ENCODE assay signal across 9 mouse cellular contexts in the genomic region with DNA sequence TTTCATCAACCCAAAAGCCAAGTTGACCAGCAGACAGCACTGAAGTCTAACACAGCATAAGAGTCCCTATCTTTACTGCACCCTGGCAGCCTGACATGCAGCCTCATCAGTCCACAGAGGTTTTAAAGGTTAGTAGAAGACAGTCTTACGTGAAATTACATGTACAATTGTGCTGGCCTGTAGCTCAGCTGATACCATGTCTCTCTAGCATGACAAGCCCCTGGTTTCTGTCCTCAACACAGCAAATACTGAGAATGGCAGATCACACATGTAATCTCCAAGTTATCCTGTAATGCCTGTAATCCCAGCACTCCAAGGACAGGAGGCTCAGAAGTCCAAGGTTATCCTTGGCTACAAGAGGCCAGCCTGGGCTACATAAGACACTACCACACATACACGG. TPM values are rescaled to one million over a fixed set of nuclear protein-coding genes. Genes with fewer than 3 reads are reported as not detected.
DNase-seq lines count a peak whose midpoint lies in the region; ATAC-seq and TF ChIP-seq lines count a peak whose summit lies in the region.
"Had no signal": no experiment of that assay in that cellular context is flagged by ENCODE, and none has a peak within 500 bp of the region (broad histone marks: within the 10 kb centered on the region; RNA-seq: fewer than 3 reads in every experiment).

No protein-coding gene starts in this region.

- H3K4me2 ChIP-seq in heart, embryonic 12.5 days: peak overlapping the region; percentile 90
- peak overlapping the region; percentile 76 for H3K4me2 ChIP-seq in hindbrain, embryonic 12.5 days (replicated peaks)

- H3K9ac ChIP-seq in heart, embryonic 12.5 days: peak overlapping the region; percentile 93
- peak overlapping the region; percentile 83 for H3K9ac ChIP-seq in hindbrain, embryonic 12.5 days

- H3K4me1 ChIP-seq in heart, embryonic 12.5 days (replicated peaks): peaks cover 60% of the 10 kb centered on the region
- H3K4me1 ChIP-seq in bone marrow macrophage, adult 2 months (ENCODE audit: control insufficient read depth, insufficient read depth, low read length): peaks cover 29% of the 10 kb centered on the region
- peaks cover 69% of the 10 kb centered on the region for H3K4me1 ChIP-seq in hindbrain, embryonic 12.5 days

- H3K27me3 ChIP-seq in heart, embryonic 12.5 days (replicated peaks): peaks cover 14% of the 10 kb centered on the region
- peaks cover 22% of the 10 kb centered on the region for H3K27me3 ChIP-seq in hindbrain, embryonic 12.5 days

- intact Hi-C loops in heart, postnatal 36 days (cut with DNase I): no loop called here

- no peak for ATAC-seq in heart, embryonic 12.5 days (ENCODE audit: insufficient number of reproducible peaks, low FRiP score)
- no peak for ATAC-seq in hindbrain, embryonic 12.5 days (ENCODE audit: low FRiP score)
- no peak for ATAC-seq in inflammation-experienced regulatory T-cells, adult 6 months

- H3K27ac ChIP-seq in heart, embryonic 12.5 days (ENCODE audit: poor library complexity, severe bottlenecking): 0 out of 2 replicates have a peak overlapping the region, but pooled peaks have one; percentile 8
- no peak overlapping the region for H3K27ac ChIP-seq in bone marrow macrophage, adult 2 months (ENCODE audit: insufficient read depth, low read depth, low read length)
- peak overlapping the region; percentile 41; the same call in 1 of the 2 replicates for H3K27ac ChIP-seq in hindbrain, embryonic 12.5 days
- 0 out of 2 replicates have a peak overlapping the region, but pooled peaks have one; percentile 58 for H3K27ac ChIP-seq in macrophage

- peaks cover 59% of the 10 kb centered on the region for H3K79me2 ChIP-seq in macrophage (ENCODE audit: inconsistent target)

- no peak for TF ChIP-seq CTCF in bone marrow macrophage, adult 2 months (IDR thresholded peaks at IDR 0.05; ENCODE audit: low read depth, low read length)

- peak overlapping the region; percentile 82 for H3K4me3 ChIP-seq in heart, embryonic 12.5 days
- peak overlapping the region; percentile 78 for H3K4me3 ChIP-seq in bone marrow macrophage, adult 2 months (ENCODE audit: insufficient read depth, low read length)
- peak overlapping the region; percentile 85 for H3K4me3 ChIP-seq in hindbrain, embryonic 12.5 days
- H3K4me3 ChIP-seq in macrophage (ENCODE audit: inconsistent target): peak overlapping the region; percentile 72

- DNase-seq in heart, postnatal 36 days: no peak
- DNase-seq in frontal cortex, postnatal 25 days (ENCODE audit: low spot score in 2 of 2): no peak
- no peak for DNase-seq in layer of hippocampus, adult 11-12 months (ENCODE audit: low spot score)

- no peaks in the 10 kb centered on the region for H3K9me3 ChIP-seq in heart, embryonic 12.5 days (replicated peaks)
- no peaks in the 10 kb centered on the region for H3K9me3 ChIP-seq in hindbrain, embryonic 12.5 days (replicated peaks)

- WGBS in heart, embryonic 12.5 days: 34% methylated on average over 2 of the region's 2 CpGs
- WGBS in hindbrain, embryonic 12.5 days: 57% methylated on average over 2 of the region's 2 CpGs
- 53% methylated on average over 2 of the region's 2 CpGs for WGBS in macrophage (ENCODE audit: missing documents)

- no peaks in the 10 kb centered on the region for H3K36me3 ChIP-seq in heart, embryonic 12.5 days
- H3K36me3 ChIP-seq in hindbrain, embryonic 12.5 days: no peaks in the 10 kb centered on the region
- H3K36me3 ChIP-seq in macrophage (ENCODE audit: inconsistent target): no peaks in the 10 kb centered on the region

- no peak for TF ChIP-seq POLR2A in bone marrow macrophage, adult 2 months (IDR thresholded peaks at IDR 0.05; ENCODE audit: borderline replicate concordance, low read depth, low read length)

RNA-seq across cellular contexts. Expression of a gene that starts 1.2 kb away (rescaled TPM):
- 131 and 140 TPM in 2 replicates for polyA plus RNA-seq in heart, embryonic 12.5 days (2016; fragmentation: Nextera tagmentation; extraction: Ambion mirVana)
- total RNA-seq in heart, postnatal 36 days (2021): 1 to 10 TPM; 2.1 to 2.2 TPM
- polyA plus RNA-seq in bone marrow macrophage, adult 2 months (2012; ENCODE audit: insufficient read depth, insufficient read length, missing spikeins): 55.8 and 56.8 TPM in 2 replicates
- polyA plus RNA-seq in hindbrain, embryonic 12.5 days (2016; fragmentation: Nextera tagmentation; extraction: Ambion mirVana): 177 and 185 TPM in 2 replicates
- total RNA-seq in macrophage (2018; cell fraction: chromatin; rRNA removed): 10 to 100 TPM in 9 of 26 experiments, 1 to 10 TPM in 17; 1.7 to 24.4 (median 6.6) TPM
- total RNA-seq in macrophage (2018; cell fraction: cytosol; rRNA removed): 10 to 100 TPM in 6 of 26 experiments, 1 to 10 TPM in 20; 4.0 to 14.6 (median 7.1) TPM
- 10 to 100 TPM in 4 of 26 experiments, 1 to 10 TPM in 22; 2.2 to 25.5 (median 5.8) TPM for total RNA-seq in macrophage (2018; cell fraction: nucleus; rRNA removed)
- polyA plus RNA-seq in macrophage (2018): 9.7 to 21.3 TPM (median 17.1 TPM) in 3 replicates
- 100 to 1,000 TPM in 1 of 3 experiments, 10 to 100 TPM in 2; 18.4 to 106 (median 18.6) TPM for polyA plus RNA-seq in inflammation-experienced regulatory T-cells, adult 6 months (2017; shearing (Covaris generic))

RNA-seq across cellular contexts. Expression of a gene that starts 19.9 kb away (rescaled TPM):
- 2.6 and 3.2 TPM in 2 replicates for polyA plus RNA-seq in heart, embryonic 12.5 days (2016; fragmentation: Nextera tagmentation; extraction: Ambion mirVana)
- under 1 TPM; 0.22 to 0.35 TPM for total RNA-seq in heart, postnatal 36 days (2021)
- not detected in 2 replicates for polyA plus RNA-seq in bone marrow macrophage, adult 2 months (2012; ENCODE audit: insufficient read depth, insufficient read length, missing spikeins)
- 48.6 and 61.6 TPM in 2 replicates for polyA plus RNA-seq in hindbrain, embryonic 12.5 days (2016; fragmentation: Nextera tagmentation; extraction: Ambion mirVana)
- total RNA-seq in macrophage (2018; cell fraction: chromatin; rRNA removed): under 1 TPM in 1 of 26 experiments, not detected in 25; 0.51 TPM
- under 1 TPM in 1 of 26 experiments, not detected in 25; 0.05 TPM for total RNA-seq in macrophage (2018; cell fraction: cytosol; rRNA removed)
- not detected for total RNA-seq in macrophage (2018; cell fraction: nucleus; rRNA removed)
- polyA plus RNA-seq in macrophage (2018): 0.13 TPM in 1 of 3 replicates, not detected in the others
- polyA plus RNA-seq in inflammation-experienced regulatory T-cells, adult 6 months (2017; shearing (Covaris generic)): under 1 TPM in 2 of 3 experiments, not detected in 1; 0.20 to 0.40 TPM
- total RNA-seq: granulocyte monocyte progenitor cell, adult 5-6 weeks had no signal

RNA-seq across cellular contexts. Expression of a gene that starts 49.1 kb away (rescaled TPM):
- polyA plus RNA-seq in heart, embryonic 12.5 days (2016; fragmentation: Nextera tagmentation; extraction: Ambion mirVana): not detected in 2 replicates
- not detected for total RNA-seq in heart, postnatal 36 days (2021)
- polyA plus RNA-seq in bone marrow macrophage, adult 2 months (2012; ENCODE audit: insufficient read depth, insufficient read length, missing spikeins): not detected in 2 replicates
- 1.3 and 2.8 TPM in 2 replicates for polyA plus RNA-seq in hindbrain, embryonic 12.5 days (2016; fragmentation: Nextera tagmentation; extraction: Ambion mirVana)
- total RNA-seq in macrophage (2018; cell fraction: chromatin; rRNA removed): not detected
- total RNA-seq in macrophage (2018; cell fraction: cytosol; rRNA removed): not detected
- total RNA-seq in macrophage (2018; cell fraction: nucleus; rRNA removed): not detected
- not detected in 3 replicates for polyA plus RNA-seq in macrophage (2018)
- polyA plus RNA-seq in inflammation-experienced regulatory T-cells, adult 6 months (2017; shearing (Covaris generic)): not detected
- total RNA-seq: granulocyte monocyte progenitor cell, adult 5-6 weeks had no signal

RNA-seq across cellular contexts. Expression of a gene that starts 51.6 kb away (rescaled TPM):
- 25.5 and 29.3 TPM in 2 replicates for polyA plus RNA-seq in heart, embryonic 12.5 days (2016; fragmentation: Nextera tagmentation; extraction: Ambion mirVana)
- 10 to 100 TPM; 18.7 to 22.1 TPM for total RNA-seq in heart, postnatal 36 days (2021)
- 17.7 and 19.4 TPM in 2 replicates for polyA plus RNA-seq in bone marrow macrophage, adult 2 months (2012; ENCODE audit: insufficient read depth, insufficient read length, missing spikeins)
- 123 and 141 TPM in 2 replicates for polyA plus RNA-seq in hindbrain, embryonic 12.5 days (2016; fragmentation: Nextera tagmentation; extraction: Ambion mirVana)
- 10 to 100 TPM; 11.9 to 56.1 (median 33.2) TPM for total RNA-seq in macrophage (2018; cell fraction: chromatin; rRNA removed)
- 10 to 100 TPM; 11.6 to 22.9 (median 18.2) TPM for total RNA-seq in macrophage (2018; cell fraction: cytosol; rRNA removed)
- total RNA-seq in macrophage (2018; cell fraction: nucleus; rRNA removed): 10 to 100 TPM; 10.8 to 37.2 (median 24.3) TPM
- polyA plus RNA-seq in macrophage (2018): 13.0 to 15.0 TPM (median 14.7 TPM) in 3 replicates
- 10 to 100 TPM in 2 of 3 experiments, 1 to 10 TPM in 1; 8.4 to 15.5 (median 10.5) TPM for polyA plus RNA-seq in inflammation-experienced regulatory T-cells, adult 6 months (2017; shearing (Covaris generic))

RNA-seq across cellular contexts. Expression of a gene that starts 55.0 kb away (rescaled TPM):
- not detected in 2 replicates for polyA plus RNA-seq in heart, embryonic 12.5 days (2016; fragmentation: Nextera tagmentation; extraction: Ambion mirVana)
- total RNA-seq in heart, postnatal 36 days (2021): 1 to 10 TPM; 1.8 to 2.4 TPM
- polyA plus RNA-seq in bone marrow macrophage, adult 2 months (2012; ENCODE audit: insufficient read depth, insufficient read length, missing spikeins): not detected in 2 replicates
- polyA plus RNA-seq in hindbrain, embryonic 12.5 days (2016; fragmentation: Nextera tagmentation; extraction: Ambion mirVana): not detected in 2 replicates
- not detected for total RNA-seq in macrophage (2018; cell fraction: chromatin; rRNA removed)
- 1 to 10 TPM in 9 of 26 experiments, not detected in 17; 1.0 to 3.3 (median 1.5) TPM for total RNA-seq in macrophage (2018; cell fraction: cytosol; rRNA removed)
- total RNA-seq in macrophage (2018; cell fraction: nucleus; rRNA removed): 1 to 10 TPM in 2 of 26 experiments, not detected in 24; 4.2 to 4.9 TPM
- not detected in 3 replicates for polyA plus RNA-seq in macrophage (2018)
- not detected for polyA plus RNA-seq in inflammation-experienced regulatory T-cells, adult 6 months (2017; shearing (Covaris generic))
- total RNA-seq: granulocyte monocyte progenitor cell, adult 5-6 weeks had no signal

Comparison
In these comparisons a context has a peak if more than half of its experiments do, and no peak if none do; other contexts are left out.
1. RNA of a gene that starts 19.9 kb away (polyA plus RNA-seq): 48.6 to 61.6 TPM in hindbrain, embryonic 12.5 days; 2.6 to 3.2 TPM in heart, embryonic 12.5 days, 0.20 to 0.40 TPM in inflammation-experienced regulatory T-cells, adult 6 months, 0.13 TPM in macrophage and not detected in bone marrow macrophage, adult 2 months; every median in the first group is over 10 times any median in the second.
2. Peak in every context shown above with its lines, with median percentiles within 50 percentile points of each other: H3K4me3 ChIP-seq.